Mouse (Mus musculus): ENCODE measurements at regions not wholly inside any gene's neighbourhood (a gene's known extent, or its start where the extent isn't known, plus 50 kb on each side); places are given as distances from the start of the nearest gene placed in this dataset.

DNA sequence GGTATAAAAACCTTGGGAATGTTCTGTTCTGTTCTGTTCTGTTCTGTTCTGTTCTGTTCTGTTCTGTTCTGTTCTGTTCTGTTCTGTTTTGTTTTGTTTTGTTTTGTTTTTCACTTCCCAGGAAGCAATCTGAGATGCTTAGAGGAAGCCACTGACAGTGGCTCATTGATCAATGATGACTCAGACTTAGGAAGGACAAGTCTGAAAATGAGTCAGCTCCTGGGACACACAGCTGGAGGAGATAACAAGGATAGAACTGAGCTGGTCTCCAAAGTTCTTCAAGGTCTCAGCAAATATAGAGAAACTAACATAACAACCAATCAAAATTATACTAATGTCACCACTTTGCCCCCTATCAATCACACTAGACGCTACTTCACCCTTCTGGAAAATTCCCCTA lies 1033.9 kb downstream of the Zpld1 start:
- TF ChIP-seq POLR2A (IDR thresholded peaks at IDR 0.05; ENCODE audit: insufficient read length, low read depth) (no peak), CEBPB (IDR thresholded peaks at IDR 0.05; ENCODE audit: insufficient read depth, poor library complexity, severe bottlenecking) (no peak), USF1 (IDR thresholded peaks at IDR 0.05; ENCODE audit: low read depth) (no peak)
